Mouse (Mus musculus): Measurements from ENCODE around the gene Spon1.

Spon1 gene

GRCm38 (mm10) chr7:113903127-113903827 is 137.5 kb downstream of the Spon1 start:
- DNase-seq (ENCODE audit: low spot score in 2 of 2) = no peak

- DNase-seq (ENCODE audit: low spot score in 2 of 2) = no peak
Measured at GRCm38 (mm10) chr7:113903939-113904338, 138.1 kb downstream of the Spon1 start.

- DNase-seq (ENCODE audit: low spot score in 2 of 2) = no peak
Measured at GRCm38 (mm10) chr7:113904348-113904895, 138.6 kb downstream of the Spon1 start.

GRCm38 (mm10) chr7:113909161-113909825 is 143.5 kb downstream of the Spon1 start:
- no peak for DNase-seq (ENCODE audit: low spot score in 2 of 2)

GRCm38 (mm10) chr7:113910856-113911255 is 145.1 kb downstream of the Spon1 start:
- DNase-seq (ENCODE audit: low spot score in 2 of 2) = no peak

GRCm38 (mm10) chr7:113915936-113916335 is 150.1 kb downstream of the Spon1 start:
- peak in 1 of 2 experiments; percentile 14 for DNase-seq (ENCODE audit: low spot score in 2 of 2)

GRCm38 (mm10) chr7:113918916-113919315 is 153.1 kb downstream of the Spon1 start:
- no peak for DNase-seq (ENCODE audit: low spot score in 2 of 2)

- DNase-seq (ENCODE audit: low spot score in 2 of 2) = no peak
Measured at GRCm38 (mm10) chr7:113919505-113919904, 153.7 kb downstream of the Spon1 start.

- no peak for DNase-seq (ENCODE audit: low spot score in 2 of 2)
Measured at GRCm38 (mm10) chr7:113920056-113920455, 154.3 kb downstream of the Spon1 start.

GRCm38 (mm10) chr7:113924561-113924960 is 158.8 kb downstream of the Spon1 start:
- DNase-seq (ENCODE audit: low spot score in 2 of 2) = no peak

GRCm38 (mm10) chr7:113950888-113951287 is 185.1 kb downstream of the Spon1 start:
- no peak for DNase-seq (ENCODE audit: low spot score in 2 of 2)

GRCm38 (mm10) chr7:113955431-113955830 is 189.6 kb downstream of the Spon1 start:
- DNase-seq (ENCODE audit: low spot score in 2 of 2) = no peak

GRCm38 (mm10) chr7:113960841-113961499 is 195.2 kb downstream of the Spon1 start:
- DNase-seq (ENCODE audit: low spot score in 2 of 2) = no peak

- DNase-seq (ENCODE audit: low spot score in 2 of 2) = peak in 1 of 2 experiments; percentile 16
Measured at GRCm38 (mm10) chr7:113961500-113961895, 195.7 kb downstream of the Spon1 start.

- DNase-seq (ENCODE audit: low spot score in 2 of 2) = no peak
Measured at GRCm38 (mm10) chr7:113962078-113962477, 196.3 kb downstream of the Spon1 start.

- no peak for DNase-seq (ENCODE audit: low spot score in 2 of 2)
Measured at GRCm38 (mm10) chr7:113963766-113964165, 198.0 kb downstream of the Spon1 start.

- no peak for DNase-seq (ENCODE audit: low spot score in 2 of 2)
Measured at GRCm38 (mm10) chr7:113965625-113966024, 199.8 kb downstream of the Spon1 start.

- no peak for DNase-seq (ENCODE audit: low spot score in 2 of 2)
Measured at GRCm38 (mm10) chr7:113969182-113969581, 203.4 kb downstream of the Spon1 start.

- no peak for DNase-seq (ENCODE audit: low spot score in 2 of 2)
Measured at GRCm38 (mm10) chr7:113972536-113972935, 206.7 kb downstream of the Spon1 start.

GRCm38 (mm10) chr7:113986406-113987134 is 220.8 kb downstream of the Spon1 start:
- no peak for DNase-seq (ENCODE audit: low spot score in 2 of 2)

GRCm38 (mm10) chr7:113988156-113988555 is 222.4 kb downstream of the Spon1 start:
- no peak for DNase-seq (ENCODE audit: low spot score in 2 of 2)
